Mouse (Mus musculus): ENCODE results near the gene Psmd9.

DNA sequence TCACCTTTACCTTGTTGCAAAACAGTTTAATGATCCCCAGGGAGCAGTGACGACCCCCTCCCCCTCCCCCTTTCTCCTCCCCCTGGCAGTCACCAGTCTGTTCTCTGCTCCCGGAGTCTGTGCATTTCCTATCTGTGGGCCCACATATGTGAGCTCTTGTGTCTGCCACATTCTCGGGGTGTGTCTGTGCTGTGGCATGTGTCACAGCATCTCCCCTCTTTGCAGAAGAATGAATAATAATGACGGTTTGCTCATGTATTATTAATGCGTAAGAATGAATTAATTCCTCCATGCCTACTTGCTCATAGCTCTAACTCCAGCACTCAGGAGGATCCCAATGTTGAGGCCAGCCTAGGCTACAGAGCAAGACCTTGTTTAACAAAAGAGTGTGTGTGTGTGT is 103.7 kb downstream of the Psmd9 start:
- TF ChIP-seq CTCF (IDR thresholded peaks at IDR 0.05; ENCODE audit: control insufficient read depth, insufficient read depth, low read length) (no peak), POLR2A (IDR thresholded peaks at IDR 0.05; ENCODE audit: borderline replicate concordance, control insufficient read depth, low read depth, low read length) (no peak)
